Mouse (Mus musculus) kidney, postnatal 10 days (tissue): ENCODE data around the gene Cradd.

Source experiments
- DNase-seq: peaks from one replicate; pipeline ENCODE4 v3.0.0; 2021; ENCODE audit warnings: mixed read lengths

Gene Cradd

GRCm38 (mm10) chr10:95323393-95324277 is at the start of gene Cradd:
Gene Cradd (minus strand): TSS chr10:95324133.
- peak; percentile 88 for DNase-seq

- no peak for DNase-seq
These were observed 49.4 kb upstream of the Cradd start for GRCm38 (mm10) chr10:95373340-95373739.

- no peak for DNase-seq
These were observed 48.0 kb upstream of the Cradd start for GRCm38 (mm10) chr10:95371942-95372341.

- DNase-seq: no peak
These were observed 45.3 kb upstream of the Cradd start for GRCm38 (mm10) chr10:95369190-95369589.

GRCm38 (mm10) chr10:95368151-95368550 is 44.2 kb upstream of the Cradd start:
- no peak for DNase-seq

GRCm38 (mm10) chr10:95367661-95368089 is 43.7 kb upstream of the Cradd start:
- no peak for DNase-seq

GRCm38 (mm10) chr10:95367241-95367640 is 43.3 kb upstream of the Cradd start:
- no peak for DNase-seq

- no peak for DNase-seq
These were observed 38.4 kb upstream of the Cradd start for GRCm38 (mm10) chr10:95362326-95362725.

GRCm38 (mm10) chr10:95361260-95361841 is 37.4 kb upstream of the Cradd start:
- DNase-seq: no peak

- DNase-seq: no peak
These were observed 36.1 kb upstream of the Cradd start for GRCm38 (mm10) chr10:95360048-95360447.

GRCm38 (mm10) chr10:95357721-95358120 is 33.8 kb upstream of the Cradd start:
- no peak for DNase-seq

GRCm38 (mm10) chr10:95356711-95357110 is 32.8 kb upstream of the Cradd start:
- DNase-seq: no peak

- no peak for DNase-seq
These were observed 31.8 kb upstream of the Cradd start for GRCm38 (mm10) chr10:95355678-95356268.

- DNase-seq: no peak
These were observed 30.7 kb upstream of the Cradd start for GRCm38 (mm10) chr10:95354673-95355072.

GRCm38 (mm10) chr10:95354047-95354446 is 30.1 kb upstream of the Cradd start:
- no peak for DNase-seq

GRCm38 (mm10) chr10:95348457-95348856 is 24.5 kb upstream of the Cradd start:
- DNase-seq: no peak

- DNase-seq: no peak
These were observed 23.8 kb upstream of the Cradd start for GRCm38 (mm10) chr10:95347776-95348175.

- DNase-seq: no peak
These were observed 19.1 kb upstream of the Cradd start for GRCm38 (mm10) chr10:95342833-95343590.

- no peak for DNase-seq
These were observed 16.7 kb upstream of the Cradd start for GRCm38 (mm10) chr10:95340676-95341075.

- DNase-seq: no peak
These were observed 13.7 kb upstream of the Cradd start for GRCm38 (mm10) chr10:95337589-95337988.

GRCm38 (mm10) chr10:95336781-95337544 is 13.0 kb upstream of the Cradd start:
- DNase-seq: no peak

- DNase-seq: no peak
These were observed 10.9 kb upstream of the Cradd start for GRCm38 (mm10) chr10:95334826-95335225.
